Mouse (Mus musculus) MN1 (cell line): Measurements from ENCODE around the gene Trim23.
A peak's percentile ranks its signal among the peaks of the same experiment; 100 is the strongest.
"Not testable (repeated sequence)": the region's sequence is repeated elsewhere in the genome, so short reads cannot be mapped to it uniquely, and the experiment has no call there.

Experiments used
- DNase-seq: peaks from one replicate; pipeline ENCODE4 v3.0.0-alpha.2; 2016; ENCODE audit warnings: low spot score

Gene Trim23

DNA sequence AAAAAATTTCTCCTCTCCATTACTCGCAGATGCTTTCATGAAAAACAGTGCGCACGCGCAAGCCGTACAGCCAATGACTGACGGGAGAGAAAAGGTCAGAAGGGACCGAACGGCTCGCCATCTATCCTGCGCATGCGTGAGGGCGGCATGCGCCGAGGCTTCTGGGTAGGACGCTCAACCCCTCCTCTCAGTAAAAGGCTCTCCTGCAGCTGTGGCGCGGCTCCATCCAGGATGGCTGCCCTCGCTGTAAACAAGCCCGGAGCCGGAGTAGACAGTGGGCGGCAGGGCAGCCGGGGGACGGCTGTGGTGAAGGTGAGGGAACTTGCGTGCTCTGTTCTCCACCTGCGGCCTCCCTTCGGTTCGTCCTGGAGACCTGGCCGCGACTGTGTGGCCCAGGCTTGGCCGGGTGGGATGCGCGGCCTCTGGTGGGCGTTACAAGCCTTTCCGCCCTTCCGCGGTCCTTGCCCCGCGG lies at the start of gene Trim23:
TSS of gene Trim23 (plus strand) at position 148 of the 472 bp plus-strand sequence.
- peak; percentile 100 for DNase-seq

DNA sequence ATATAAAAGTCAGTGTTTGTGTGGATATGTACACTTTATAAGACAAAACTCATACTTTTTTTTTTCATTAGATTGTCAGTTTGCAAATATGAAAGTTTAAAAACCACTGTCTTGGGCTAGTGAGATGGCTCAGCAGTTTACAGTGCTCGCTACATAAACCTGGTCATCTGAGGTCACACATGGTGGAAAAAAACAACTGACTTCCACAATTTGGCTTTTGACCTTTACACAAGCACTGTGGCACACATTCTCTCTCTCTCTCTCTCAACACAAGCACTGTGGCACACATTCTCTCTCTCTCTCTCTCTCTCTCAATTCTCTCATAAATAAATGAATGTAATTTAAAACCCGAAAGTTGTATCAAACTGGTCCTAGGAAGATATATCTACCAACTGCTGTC lies 46.0 kb upstream of the Trim23 start:
- DNase-seq: no peak

DNA sequence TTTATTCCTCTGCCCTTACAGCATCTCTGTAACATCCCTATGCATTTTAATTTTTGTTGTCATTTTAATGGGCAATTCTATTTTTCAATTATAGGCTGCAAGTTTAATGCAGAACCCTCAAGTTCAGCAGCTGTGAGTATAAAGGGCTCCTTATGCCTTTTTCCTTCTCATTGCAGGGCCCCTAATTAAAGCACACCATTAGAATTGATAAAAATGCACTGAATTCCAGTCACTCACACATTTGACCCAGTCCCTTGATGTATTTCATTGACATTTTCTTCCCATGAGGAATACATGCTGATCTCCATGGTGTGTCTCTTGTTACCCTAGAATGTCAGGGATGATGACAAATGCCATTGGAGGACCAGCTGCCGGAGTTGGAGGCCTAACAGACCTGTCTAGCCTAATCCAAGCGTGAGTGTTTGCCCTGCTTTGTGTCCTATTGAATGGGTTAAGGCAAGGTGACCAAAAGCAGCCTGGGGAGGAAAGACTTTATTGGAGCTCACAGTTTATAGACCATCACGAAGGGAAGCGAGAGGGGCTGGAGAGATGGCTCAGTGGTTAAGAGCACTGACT lies 44.0 kb upstream of the Trim23 start:
- DNase-seq: no peak

DNA sequence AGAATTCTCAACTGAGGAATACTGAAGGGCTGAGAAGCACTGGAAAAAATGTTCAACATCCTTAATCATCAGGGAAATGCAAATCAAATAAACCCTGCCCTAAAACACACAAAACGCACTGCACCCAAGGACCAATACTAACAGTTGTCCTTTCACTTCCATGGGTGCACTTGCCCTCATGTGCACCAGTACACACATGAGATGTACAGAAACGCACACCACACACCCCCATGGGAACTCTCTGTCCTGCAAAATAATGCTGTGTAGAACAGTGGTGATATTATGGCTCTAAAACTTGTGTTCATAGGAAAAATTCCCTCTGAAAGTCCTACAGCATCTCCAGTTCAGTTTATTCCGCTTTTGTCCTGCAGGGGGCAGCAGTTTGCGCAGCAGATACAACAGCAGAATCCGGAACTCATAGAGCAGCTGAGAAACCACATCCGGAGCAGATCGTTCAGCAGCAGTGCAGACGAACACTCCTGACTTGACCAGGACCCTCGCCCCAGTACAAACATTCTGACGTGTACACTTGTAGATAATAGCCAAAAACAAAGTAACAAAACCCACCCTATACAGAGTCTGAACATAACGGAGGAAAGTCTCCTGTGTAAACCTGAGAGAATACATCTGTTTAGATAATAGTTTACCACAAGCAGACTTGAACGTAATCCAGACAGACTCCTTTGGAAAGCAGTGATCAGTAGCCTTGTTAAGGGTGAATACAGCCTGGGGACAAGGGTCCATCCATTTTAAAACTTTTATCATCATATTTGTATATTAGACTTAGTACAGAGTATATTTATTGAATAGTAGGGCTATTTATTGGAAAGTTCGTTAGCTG lies 39.0 kb upstream of the Trim23 start:
- DNase-seq: peak; percentile 76

DNA sequence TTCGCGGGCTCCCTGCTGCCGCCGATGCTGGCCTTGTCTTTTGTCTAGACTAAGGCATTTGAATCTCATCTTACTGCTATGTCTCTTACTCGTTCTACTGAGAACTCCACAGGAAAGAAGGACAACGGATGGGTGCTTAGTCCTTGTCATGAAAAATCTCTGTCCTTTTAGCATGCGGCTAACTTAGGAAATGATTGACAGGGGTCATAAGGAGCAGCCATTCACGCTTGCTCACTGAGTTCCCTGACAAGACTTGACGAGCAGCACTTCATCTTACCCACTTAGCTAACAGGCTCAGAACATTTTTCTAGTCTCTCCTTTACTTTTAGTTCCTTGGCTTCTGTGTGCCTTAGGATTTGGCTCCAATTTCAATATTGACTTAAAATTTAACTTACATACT lies 33.7 kb upstream of the Trim23 start:
- no peak for DNase-seq

DNA sequence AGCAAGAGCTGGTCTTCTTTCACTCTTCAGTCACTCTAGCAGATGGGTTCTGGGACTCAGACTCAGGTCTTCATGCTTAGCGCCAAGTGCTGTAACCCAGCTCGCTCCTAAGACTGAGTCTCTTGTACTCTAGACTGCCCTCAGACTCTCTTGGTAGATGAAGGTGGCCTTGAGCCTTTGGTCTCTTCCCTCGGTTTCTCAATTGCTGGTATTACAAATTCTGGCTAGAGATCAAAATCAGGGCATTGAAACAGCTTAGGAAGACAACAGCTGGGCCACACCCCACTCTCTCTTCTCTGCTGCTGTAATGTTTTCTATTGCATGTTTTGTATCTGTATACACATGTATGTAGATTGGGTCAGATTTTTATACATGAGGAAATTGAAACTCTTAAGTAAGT lies 33.0 kb upstream of the Trim23 start:
- DNase-seq: no peak

DNA sequence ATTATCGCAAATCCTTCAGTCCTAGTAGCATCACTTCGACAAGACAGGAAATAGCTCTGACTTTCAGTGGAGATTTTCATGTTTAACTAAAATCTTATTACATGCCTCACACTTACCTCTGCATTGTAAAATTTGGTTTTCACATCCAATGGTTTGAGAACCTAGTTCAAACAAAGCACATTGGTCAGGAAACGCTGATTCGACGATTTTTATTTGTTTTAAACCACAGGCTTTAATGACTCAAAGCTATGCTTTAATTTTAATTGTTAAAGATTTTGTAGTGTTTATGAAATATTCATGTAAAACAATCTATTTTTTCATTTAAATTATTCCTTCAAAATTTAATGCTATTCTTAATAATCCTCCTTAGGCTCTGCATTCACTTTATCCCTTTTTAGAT lies 24.4 kb upstream of the Trim23 start:
- DNase-seq: no peak

DNA sequence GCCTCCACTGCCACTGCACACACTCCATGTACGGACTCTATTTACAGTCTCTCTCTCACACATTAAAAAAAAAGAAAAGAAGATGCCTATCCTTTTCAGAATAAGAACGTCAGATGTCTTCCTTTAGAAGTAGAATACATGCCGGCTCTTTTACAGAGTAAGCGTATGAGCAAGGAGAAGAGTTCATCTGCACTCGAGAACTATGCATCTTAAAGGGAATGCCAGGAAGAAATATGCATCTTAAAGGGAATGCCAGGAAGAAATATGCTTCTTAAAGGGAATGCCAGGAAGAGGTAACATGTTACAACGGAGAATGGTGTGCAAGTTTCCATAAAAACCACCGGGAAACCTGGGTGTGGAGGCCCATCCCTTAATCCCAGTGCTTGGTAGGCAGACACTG lies 23.5 kb upstream of the Trim23 start:
- DNase-seq: no peak

DNA sequence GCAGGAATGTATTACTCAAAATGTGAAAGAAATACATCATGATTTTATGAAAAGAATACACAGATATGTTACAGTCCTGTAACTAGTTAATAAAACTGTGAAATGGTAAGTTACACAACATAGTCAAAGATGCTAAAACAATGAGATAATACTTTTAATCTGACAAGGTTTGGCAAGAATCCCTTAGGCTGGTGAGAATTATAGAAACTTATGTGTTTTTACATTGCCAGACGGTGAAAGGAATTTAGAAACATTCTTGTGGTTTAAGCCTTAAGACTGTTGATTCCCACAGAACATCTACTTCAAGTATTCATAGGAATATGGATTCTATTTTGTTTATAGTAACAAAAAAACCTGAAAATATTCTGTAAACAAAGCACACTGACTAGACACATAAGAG lies 22.9 kb upstream of the Trim23 start:
- DNase-seq: no peak

DNA sequence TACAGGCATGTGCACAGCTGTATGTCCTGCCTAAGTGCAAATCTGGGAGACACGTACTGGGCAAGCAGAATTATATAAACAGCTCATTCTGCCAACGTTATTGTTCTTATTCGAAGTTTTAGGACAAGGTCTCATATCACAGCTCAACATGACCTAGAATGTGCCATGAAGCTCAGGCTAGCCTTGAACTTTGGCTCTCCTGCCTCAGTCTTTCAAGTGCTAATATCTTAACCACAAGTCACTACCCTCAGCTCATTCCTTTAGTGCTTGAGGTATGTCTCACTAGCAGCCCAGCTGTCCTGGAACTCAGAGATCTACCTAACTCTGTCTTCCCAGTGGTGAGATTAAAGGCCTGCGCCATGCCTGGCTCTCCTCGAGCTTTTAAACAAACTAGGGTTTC lies 6.9 kb upstream of the Trim23 start:
- no peak for DNase-seq

DNA sequence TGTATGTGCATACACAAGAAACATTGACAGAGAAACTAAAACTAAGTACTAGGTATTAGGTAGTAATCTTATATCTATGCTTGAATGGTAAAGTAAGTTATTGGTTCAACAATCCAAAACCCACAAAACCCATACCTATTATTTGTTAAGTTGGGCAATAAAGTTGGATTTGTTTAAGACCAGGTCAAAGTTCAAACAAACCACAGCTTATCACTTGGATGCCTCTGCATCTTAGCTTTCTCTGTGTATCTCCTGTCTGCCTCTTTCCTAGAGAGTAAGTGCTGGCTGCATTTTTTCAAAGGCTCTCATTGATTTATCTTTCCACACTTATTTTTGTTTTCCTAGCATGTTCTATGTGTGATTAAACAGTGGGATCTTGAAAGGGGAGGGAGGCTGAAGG lies 6.1 kb upstream of the Trim23 start:
- no peak for DNase-seq

DNA sequence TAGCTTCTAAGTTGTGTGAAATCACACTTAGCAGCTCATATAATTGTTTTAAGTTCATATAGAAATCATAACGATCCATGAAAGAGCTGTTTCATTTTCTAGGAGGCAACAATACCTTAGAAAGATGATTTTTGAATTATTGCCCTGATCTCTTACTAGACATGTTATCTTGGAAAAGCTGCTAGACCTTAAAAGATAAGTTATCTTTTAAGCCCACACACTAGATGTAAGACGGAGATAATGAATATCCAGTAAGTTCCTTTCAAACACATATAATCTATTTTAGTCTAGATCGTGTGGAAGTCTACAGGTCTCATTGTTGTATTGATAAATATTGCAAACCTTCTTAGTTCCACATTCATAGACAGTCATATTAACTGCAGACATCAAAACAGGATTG lies 1.7 kb upstream of the Trim23 start:
- DNase-seq: no peak

DNA sequence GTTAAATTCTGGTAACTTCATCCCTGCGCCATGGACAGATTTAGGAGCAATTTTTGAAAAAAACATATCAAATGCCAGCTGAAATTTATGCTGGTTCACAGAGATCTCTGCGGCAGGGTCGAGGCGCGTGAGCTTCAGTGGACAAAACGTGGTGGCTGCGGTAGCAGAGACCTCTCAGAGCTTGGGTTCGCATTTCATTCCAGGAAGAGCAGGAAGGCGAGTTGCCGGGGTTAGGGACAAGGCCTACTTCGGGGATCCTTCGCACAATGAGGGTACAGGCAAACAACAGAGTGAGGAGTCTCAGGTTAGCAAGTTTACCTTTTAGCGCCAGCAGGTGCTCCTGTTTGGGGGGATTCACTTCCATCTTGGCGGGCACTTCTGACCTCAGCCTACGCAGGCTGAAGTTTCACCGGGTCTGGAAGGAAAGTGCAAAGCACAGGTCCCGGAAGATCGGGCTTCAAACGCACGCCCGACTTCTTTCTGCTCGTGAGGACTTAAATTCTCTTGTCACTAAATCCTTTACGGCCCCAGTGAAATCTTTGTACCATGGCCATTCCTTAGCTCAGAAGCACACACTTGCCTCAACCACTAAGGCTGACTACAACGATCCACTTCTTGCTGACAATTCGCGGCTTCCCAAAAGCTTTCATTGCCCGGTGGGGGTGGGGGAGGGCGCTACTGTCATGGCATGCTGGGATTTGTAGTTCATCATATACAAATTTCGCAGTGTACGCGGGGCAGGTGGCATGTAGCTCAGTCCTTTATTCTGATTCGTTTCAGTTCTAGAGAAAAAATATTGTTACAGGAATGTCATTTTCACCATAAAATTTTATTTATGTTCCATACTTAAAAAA lies 574 bp upstream of the Trim23 start, which contains the start of gene Trappc13:
TSS of gene Trappc13 (minus strand) at position 674 of the 854 bp plus-strand sequence.
- peak; percentile 55 for DNase-seq

DNA sequence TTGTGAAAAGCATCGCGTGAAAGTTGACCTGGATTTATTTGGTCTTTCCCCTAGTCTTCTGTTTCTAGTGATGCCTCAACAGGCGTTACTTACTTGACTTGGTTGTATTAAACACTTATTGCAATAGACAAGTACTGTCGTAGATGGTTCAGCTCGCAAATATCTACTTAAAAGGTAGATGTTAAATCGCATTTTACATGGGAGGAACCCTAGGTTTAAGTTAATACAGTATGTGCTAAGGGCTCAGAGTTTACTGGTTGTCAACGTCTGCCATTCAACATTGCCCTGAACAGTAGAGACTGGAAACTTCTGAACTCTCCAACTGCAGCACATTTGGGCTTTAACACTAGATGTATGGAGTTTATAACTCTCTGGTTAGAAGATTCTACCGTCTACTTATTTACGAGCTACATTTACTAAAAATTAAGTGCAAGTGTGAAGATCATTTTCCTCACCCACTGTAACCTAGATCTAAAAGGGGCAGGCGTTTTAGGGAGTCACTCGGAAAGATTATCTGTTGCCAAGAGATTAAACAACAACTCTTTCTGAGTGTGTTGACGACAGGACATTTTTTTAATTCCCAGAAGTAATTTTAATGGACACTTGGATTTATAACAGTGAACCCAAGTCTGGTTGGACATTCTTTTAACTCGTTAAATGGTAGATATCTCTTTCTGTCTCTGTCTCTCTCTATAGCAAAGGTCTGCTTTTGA lies 735 bp downstream of the Trim23 start:
- DNase-seq: peak; percentile 22

DNA sequence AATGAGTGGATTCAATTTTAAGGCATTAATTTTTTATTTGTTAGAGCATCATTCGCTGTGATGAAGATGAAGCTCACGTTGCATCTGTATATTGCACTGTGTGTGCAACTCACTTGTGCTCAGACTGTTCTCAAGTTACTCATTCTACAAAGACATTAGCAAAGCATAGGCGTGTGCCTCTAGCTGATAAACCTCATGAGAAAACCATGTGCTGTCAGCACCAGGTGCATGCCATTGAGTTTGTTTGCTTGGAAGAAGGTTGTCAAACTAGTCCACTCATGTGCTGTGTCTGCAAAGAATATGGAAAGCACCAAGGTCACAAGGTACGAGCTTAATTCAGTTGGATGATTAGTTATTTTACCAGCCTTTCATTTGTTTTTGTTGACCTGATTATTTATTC lies 8.8 kb downstream of the Trim23 start:
- no peak for DNase-seq

DNA sequence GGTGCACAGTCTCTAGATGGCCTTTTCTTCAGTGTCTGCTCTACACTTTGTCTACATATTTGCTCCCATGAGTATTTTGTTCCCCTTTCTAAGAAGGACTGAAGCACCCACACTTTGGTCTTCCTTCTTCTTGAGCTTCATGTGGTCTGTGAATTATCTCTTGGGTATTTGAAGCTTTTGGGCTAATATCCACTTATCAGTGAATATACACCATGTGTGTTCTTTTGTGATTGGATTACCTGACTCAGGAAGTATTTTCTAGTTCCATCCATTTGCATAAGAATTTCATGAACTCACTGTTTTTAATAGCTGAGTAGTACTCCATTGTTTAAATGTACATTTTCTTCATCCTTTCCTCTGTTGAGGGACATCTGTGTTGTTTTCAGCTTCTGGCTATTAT lies 17.3 kb downstream of the Trim23 start:
- not testable (repeated sequence) for DNase-seq

DNA sequence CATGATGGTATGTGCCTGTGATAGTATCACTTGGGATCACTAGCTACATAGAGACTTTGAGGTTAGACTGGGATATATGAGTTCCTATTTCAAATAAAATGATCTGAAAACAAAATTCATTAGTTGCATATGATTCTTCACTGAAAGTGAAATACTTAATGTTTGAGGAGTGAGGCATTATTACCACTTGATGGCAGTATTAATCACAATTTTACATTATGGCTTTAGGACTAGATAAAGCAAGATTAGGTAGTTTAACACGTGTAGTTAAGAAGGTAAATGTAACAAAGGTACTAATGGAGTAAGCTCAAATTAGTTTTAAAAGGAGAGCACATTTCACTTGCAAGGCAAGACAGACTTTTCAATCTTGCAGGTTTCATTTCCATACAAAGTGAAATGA lies 25.7 kb downstream of the Trim23 start:
- no peak for DNase-seq

DNA sequence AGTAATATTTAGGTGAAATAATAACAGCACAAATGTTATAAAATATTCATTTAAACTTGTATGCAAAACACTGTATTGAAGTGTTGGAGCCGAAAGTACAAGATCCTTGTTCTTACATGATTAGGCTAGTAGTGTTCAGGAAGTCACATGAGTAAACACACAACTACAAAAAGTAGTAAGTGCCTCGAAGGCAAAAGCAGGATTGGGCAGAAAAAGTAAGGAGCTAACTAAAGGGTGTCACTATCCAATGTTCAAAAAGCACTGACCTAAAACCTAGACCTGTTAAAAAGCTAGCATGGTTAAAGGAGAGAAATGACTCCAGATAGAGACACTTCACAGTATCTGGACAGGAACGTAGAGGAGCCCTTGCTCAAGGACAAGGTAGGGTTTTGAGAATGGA lies 48.9 kb downstream of the Trim23 start:
- no peak for DNase-seq

DNA sequence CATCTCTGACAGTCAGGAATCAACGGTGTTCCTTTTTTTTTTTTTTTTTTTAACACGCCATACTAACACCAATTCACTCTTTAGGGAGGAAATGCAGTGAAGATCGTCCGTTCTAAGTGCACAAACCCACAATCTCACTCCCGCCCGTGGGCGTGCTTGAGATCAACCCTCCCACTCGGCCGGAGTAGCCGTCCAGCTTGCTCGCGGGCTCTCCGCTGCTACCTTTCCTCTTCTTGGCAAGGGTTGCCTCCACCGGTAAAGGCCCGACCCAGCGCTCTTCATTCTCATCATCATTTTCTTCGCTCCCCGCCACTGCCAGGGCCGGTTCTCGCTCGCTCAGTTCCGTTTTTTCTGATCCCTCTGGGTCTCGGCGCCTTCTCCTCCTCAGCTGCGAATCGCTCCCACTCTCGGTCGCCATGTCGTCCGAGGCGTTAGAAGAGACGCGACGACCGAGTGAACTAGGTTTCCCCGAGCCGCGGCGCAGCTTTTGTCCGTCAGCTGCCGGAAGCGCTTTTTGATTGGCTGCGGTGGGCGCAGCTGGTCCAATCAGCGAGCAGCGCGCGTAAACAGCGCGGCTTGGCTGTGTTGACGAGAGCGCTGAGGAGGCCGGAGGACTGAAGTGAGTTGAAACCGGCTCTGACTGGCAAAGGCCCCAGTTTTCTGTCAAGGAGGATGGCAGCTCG lies 49.9 kb downstream of the Trim23 start, which contains the start of the genes Cenpk and Ppwd1:
TSS of gene Cenpk (plus strand) at position 228 of the 683 bp plus-strand sequence.
TSS of gene Ppwd1 (minus strand) at position 460 of the 683 bp plus-strand sequence.
- DNase-seq: peak; percentile 99

DNA sequence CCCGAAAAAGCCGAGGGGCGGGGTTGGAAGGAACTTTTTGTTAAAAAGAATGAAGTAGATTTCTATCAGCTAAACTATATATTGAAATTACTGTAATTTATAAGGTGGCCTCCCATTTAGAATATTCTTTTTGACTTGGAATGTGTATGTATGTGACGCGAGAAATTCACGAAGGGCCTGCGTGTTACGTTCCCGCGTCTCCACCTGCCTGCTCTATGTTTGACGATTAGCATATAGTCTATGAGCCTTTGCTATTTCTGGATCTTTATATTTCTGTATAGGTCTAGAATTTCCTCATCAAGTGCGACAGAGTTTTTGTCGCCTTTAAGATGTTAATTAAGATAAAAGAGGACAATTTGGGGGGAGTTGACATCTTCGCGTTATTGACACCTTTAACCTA lies 50.6 kb downstream of the Trim23 start:
- DNase-seq: peak; percentile 10
